In genomic region chr9:32467443-32467842, GRCm38 (mm10) we compare ENCODE assay signal across 14 mouse cellular contexts.
A peak's percentile ranks its signal among the peaks of the same experiment; 100 is the strongest.
DNase-seq lines count a peak whose midpoint lies in the region; ATAC-seq and TF ChIP-seq lines count a peak whose summit lies in the region.
"Had no signal": no experiment of that assay in that cellular context is flagged by ENCODE, and none has a peak within 500 bp of the region (broad histone marks: within the 10 kb centered on the region; RNA-seq: fewer than 3 reads in every experiment).

No protein-coding gene starts in this region.

- no peak overlapping the region for H3K4me3 ChIP-seq in heart, embryonic 12.5 days
- H3K4me3 ChIP-seq in kidney, postnatal 0 days (replicated peaks; ENCODE audit: low read depth, low read length): no peak overlapping the region
- no peak overlapping the region for H3K4me3 ChIP-seq in lung, postnatal 0 days (ENCODE audit: low read depth, low read length)
- H3K4me3 ChIP-seq in limb, embryonic 14.5 days (replicated peaks; ENCODE audit: low read length): no peak overlapping the region
- H3K4me3 ChIP-seq: forebrain, embryonic 10.5 days; midbrain, embryonic 12.5 days had no signal

- WGBS in heart, embryonic 12.5 days: 70% methylated on average over 8 of the region's 8 CpGs
- WGBS in kidney, postnatal 0 days: 54% methylated on average over 8 of the region's 8 CpGs
- WGBS in lung, postnatal 0 days: 74% methylated on average over 8 of the region's 8 CpGs
- 39% methylated on average over 8 of the region's 8 CpGs for WGBS in limb, embryonic 14.5 days

- no peak overlapping the region for H3K9ac ChIP-seq in heart, embryonic 12.5 days
- H3K9ac ChIP-seq in kidney, postnatal 0 days (ENCODE audit: low read depth, low read length): no peak overlapping the region
- H3K9ac ChIP-seq in lung, postnatal 0 days (replicated peaks; ENCODE audit: low read depth): no peak overlapping the region
- H3K9ac ChIP-seq in limb, embryonic 14.5 days (ENCODE audit: low read depth, low read length, severe bottlenecking): no peak overlapping the region
- H3K9ac ChIP-seq: midbrain, embryonic 12.5 days had no signal

- TF ChIP-seq EP300 in lung, postnatal 0 days (IDR thresholded peaks at IDR 0.05): no peak

- TF ChIP-seq CTCF in kidney, postnatal 0 days (IDR thresholded peaks at IDR 0.05; ENCODE audit: low read depth): no peak
- TF ChIP-seq CTCF in lung, postnatal 0 days (IDR thresholded peaks at IDR 0.05): no peak

- peak overlapping the region; percentile 40; the same call in 1 of the 2 replicates for H3K27ac ChIP-seq in heart, embryonic 12.5 days (ENCODE audit: poor library complexity, severe bottlenecking)
- no peak overlapping the region for H3K27ac ChIP-seq in kidney, postnatal 0 days
- H3K27ac ChIP-seq in lung, postnatal 0 days (ENCODE audit: low read length): no peak overlapping the region
- H3K27ac ChIP-seq in limb, embryonic 14.5 days (replicated peaks; ENCODE audit: low read depth, low read length): peak overlapping the region; percentile 45; the same call in 1 of the 2 replicates
- H3K27ac ChIP-seq: forebrain, embryonic 10.5 days; midbrain, embryonic 12.5 days had no signal

- TF ChIP-seq POLR2A in limb, embryonic 14.5 days (IDR thresholded peaks at IDR 0.05; ENCODE audit: borderline replicate concordance, extremely low read depth, insufficient read depth, insufficient read length): no peak

- H3K27me3 ChIP-seq in heart, embryonic 12.5 days (replicated peaks): no peaks in the 10 kb centered on the region
- no peaks in the 10 kb centered on the region for H3K27me3 ChIP-seq in kidney, postnatal 0 days (ENCODE audit: insufficient read depth, low read length)
- H3K27me3 ChIP-seq in lung, postnatal 0 days (replicated peaks; ENCODE audit: insufficient read depth, low read length): no peaks in the 10 kb centered on the region
- H3K27me3 ChIP-seq in limb, embryonic 14.5 days (ENCODE audit: control insufficient read depth, insufficient read depth, low read length): peaks cover 11% of the 10 kb centered on the region; the same call in 1 of the 2 replicates
- H3K27me3 ChIP-seq: midbrain, embryonic 12.5 days; Patski had no signal

- H3K9me3 ChIP-seq in heart, embryonic 12.5 days (replicated peaks): no peaks in the 10 kb centered on the region
- H3K9me3 ChIP-seq in kidney, postnatal 0 days (replicated peaks; ENCODE audit: low read length): no peaks in the 10 kb centered on the region
- H3K9me3 ChIP-seq in lung, postnatal 0 days (ENCODE audit: low read length): no peaks in the 10 kb centered on the region
- H3K9me3 ChIP-seq in limb, embryonic 14.5 days (ENCODE audit: control insufficient read depth, low read length): no peaks in the 10 kb centered on the region
- H3K9me3 ChIP-seq: forebrain, embryonic 10.5 days; midbrain, embryonic 12.5 days had no signal

- peaks cover 16% of the 10 kb centered on the region for H3K36me3 ChIP-seq in heart, embryonic 12.5 days
- no peaks in the 10 kb centered on the region for H3K36me3 ChIP-seq in kidney, postnatal 0 days (ENCODE audit: insufficient read depth, low read length)
- no peaks in the 10 kb centered on the region for H3K36me3 ChIP-seq in lung, postnatal 0 days (ENCODE audit: insufficient read depth, low read length)
- peaks cover 22% of the 10 kb centered on the region for H3K36me3 ChIP-seq in limb, embryonic 14.5 days (ENCODE audit: control insufficient read depth, insufficient read depth, low read length)
- H3K36me3 ChIP-seq: midbrain, embryonic 12.5 days had no signal

- H3K4me2 ChIP-seq in heart, embryonic 12.5 days: no peak overlapping the region
- no peak overlapping the region for H3K4me2 ChIP-seq in kidney, postnatal 0 days (ENCODE audit: low read length)
- H3K4me2 ChIP-seq in lung, postnatal 0 days (replicated peaks; ENCODE audit: low read depth, low read length): no peak overlapping the region
- no peak overlapping the region; the same call in 1 of the 2 replicates for H3K4me2 ChIP-seq in limb, embryonic 14.5 days (replicated peaks; ENCODE audit: low read depth, low read length, severe bottlenecking)
- H3K4me2 ChIP-seq: midbrain, embryonic 12.5 days had no signal

- peaks cover 13% of the 10 kb centered on the region for H3K4me1 ChIP-seq in heart, embryonic 12.5 days (replicated peaks)
- no peaks in the 10 kb centered on the region; the same call in 1 of the 2 replicates for H3K4me1 ChIP-seq in kidney, postnatal 0 days (replicated peaks; ENCODE audit: insufficient read depth, low read length)
- peaks cover 5% of the 10 kb centered on the region; the same call in 1 of the 2 replicates for H3K4me1 ChIP-seq in lung, postnatal 0 days (ENCODE audit: insufficient read depth, low read depth, low read length)
- H3K4me1 ChIP-seq in limb, embryonic 14.5 days (ENCODE audit: control insufficient read depth, insufficient read depth, low read length): peaks cover 36% of the 10 kb centered on the region

- no peak for DNase-seq in heart, adult 11 months
- DNase-seq in kidney, postnatal 0 days (ENCODE audit: low spot score): peak; percentile 63
- no peak for DNase-seq in kidney, adult 11 months
- DNase-seq in lung, postnatal 0 days (ENCODE audit: low spot score): no peak
- DNase-seq in lung, postnatal 25 days (ENCODE audit: low spot score): no peak
- peak; percentile 73 for DNase-seq in limb, embryonic 14.5 days (ENCODE audit: low spot score)
- DNase-seq: adrenal gland, postnatal 36 days; B cell, adult 2 months; layer of hippocampus, postnatal 36 days; thymus, postnatal 4 days had no signal

- ATAC-seq in heart, embryonic 12.5 days (ENCODE audit: insufficient number of reproducible peaks, low FRiP score): no peak
- ATAC-seq in kidney, postnatal 0 days (replicated peaks; ENCODE audit: low FRiP score, low read depth): no peak
- ATAC-seq in lung, postnatal 0 days: peak; percentile 40
- ATAC-seq in limb, embryonic 14.5 days (ENCODE audit: low FRiP score, low read depth): peak; percentile 45; the same call in 1 of the 2 replicates
- ATAC-seq: Patski had no signal

Comparison
In these comparisons a context has a peak if more than half of its experiments do, and no peak if none do; other contexts are left out.
1. DNase-seq: peak in kidney, postnatal 0 days (single experiment) and limb, embryonic 14.5 days (single experiment); none in heart, adult 11 months (single experiment), kidney, adult 11 months (single experiment), lung, postnatal 0 days (single experiment) and lung, postnatal 25 days (single experiment).
2. ATAC-seq: peak in lung, postnatal 0 days (single experiment) and limb, embryonic 14.5 days (single experiment); none in heart, embryonic 12.5 days (single experiment) and kidney, postnatal 0 days (single experiment).
3. H3K27ac ChIP-seq: peak in heart, embryonic 12.5 days (single experiment) and limb, embryonic 14.5 days (single experiment); none in kidney, postnatal 0 days (single experiment) and lung, postnatal 0 days (single experiment).